Mouse (Mus musculus) frontal cortex, postnatal 25 days (tissue): ENCODE measurements at regions not wholly inside any gene's neighbourhood (a gene's known extent, or its start where the extent isn't known, plus 50 kb on each side); places are given as distances from the start of the nearest gene placed in this dataset.

ENCODE experiments used
- DNase-seq, 2 experiments: peaks; one replicate each; pipeline ENCODE4 v3.0.0; 2022; ENCODE audit warnings: low spot score in 2 of 2

- no peak for DNase-seq
Observed at GRCm38 (mm10) chr11:52629776-52630175, 134.7 kb upstream of the Fstl4 start.

GRCm38 (mm10) chr11:52631579-52631978 lies 132.9 kb upstream of the Fstl4 start:
- DNase-seq: no peak

GRCm38 (mm10) chr11:52634189-52634588 lies 130.2 kb upstream of the Fstl4 start:
- DNase-seq: no peak

GRCm38 (mm10) chr11:52635716-52636389 lies 128.6 kb upstream of the Fstl4 start:
- DNase-seq: no peak

- no peak for DNase-seq
Observed at GRCm38 (mm10) chr11:52638939-52639338, 125.5 kb upstream of the Fstl4 start.

- peak in 1 of 2 experiments; percentile 17 for DNase-seq
Observed at GRCm38 (mm10) chr11:52641725-52642338, 122.6 kb upstream of the Fstl4 start.

- DNase-seq: no peak
Observed at GRCm38 (mm10) chr11:52644081-52644768, 120.2 kb upstream of the Fstl4 start.

- DNase-seq: peak in 1 of 2 experiments; percentile 28
Observed at GRCm38 (mm10) chr11:52648176-52648839, 116.1 kb upstream of the Fstl4 start.

GRCm38 (mm10) chr11:52648849-52649400 lies 115.5 kb upstream of the Fstl4 start:
- peak; percentile 17 to 18 for DNase-seq

- no peak for DNase-seq
Observed at GRCm38 (mm10) chr11:52654640-52655039, 109.8 kb upstream of the Fstl4 start.

GRCm38 (mm10) chr11:52655720-52656474 lies 108.5 kb upstream of the Fstl4 start:
- DNase-seq: no peak

- DNase-seq: no peak
Observed at GRCm38 (mm10) chr11:52661234-52661633, 103.2 kb upstream of the Fstl4 start.

- DNase-seq: no peak
Observed at GRCm38 (mm10) chr11:52661894-52662593, 102.4 kb upstream of the Fstl4 start.

- peak in 1 of 2 experiments; percentile 21 for DNase-seq
Observed at GRCm38 (mm10) chr11:52665343-52665742, 99.1 kb upstream of the Fstl4 start.

- DNase-seq: no peak
Observed at GRCm38 (mm10) chr11:52675022-52675421, 89.4 kb upstream of the Fstl4 start.

- no peak for DNase-seq
Observed at GRCm38 (mm10) chr11:52678259-52678658, 86.2 kb upstream of the Fstl4 start.

GRCm38 (mm10) chr11:52685436-52685835 lies 79.0 kb upstream of the Fstl4 start:
- DNase-seq: no peak

GRCm38 (mm10) chr11:52692701-52693100 lies 71.7 kb upstream of the Fstl4 start:
- no peak for DNase-seq

GRCm38 (mm10) chr11:52701682-52702081 lies 62.8 kb upstream of the Fstl4 start:
- no peak for DNase-seq

- no peak for DNase-seq
Observed at GRCm38 (mm10) chr11:52703391-52703790, 61.0 kb upstream of the Fstl4 start.
